Mouse (Mus musculus) lung, adult 10 weeks (tissue): Measurements from ENCODE around the gene Aifm1. TPM values are rescaled to one million over a fixed set of nuclear protein-coding genes. Genes with fewer than 3 reads are reported as not detected.

Source experiments
- polyA plus RNA-seq: library from polyadenylated mRNA; stranded (reverse); fragments of 350-450 nt; fragmentation: Illumina TruSeq; extraction: RNeasy Lipid Tissue Mini Kit (QIAGEN cat#74804); gene quantifications from one replicate; pipeline ENCODE4 v1.2.3, GENCODE M21; 2014; ENCODE audit warnings: low read depth, low replicate concordance; ENCODE audit not compliant: insufficient read depth

Gene Aifm1
- 17.2 TPM for polyA plus RNA-seq

GRCm38 (mm10) chrX:48513166-48513807 is at the start of gene Aifm1:
Gene Aifm1, minus strand, starts transcription at chrX:48513563.

GRCm38 (mm10) chrX:48518808-48519548 is 5.6 kb upstream of the Aifm1 start, which contains the start of gene Rab33a:
Gene Rab33a, plus strand, starts transcription at chrX:48519285.

GRCm38 (mm10) chrX:48462754-48463507 is 50.4 kb downstream of the Aifm1 start, which contains the start of gene Elf4:
Gene Elf4, minus strand, starts transcription at chrX:48463132.

Other genes starting within 250 kb of the Aifm1 start
- 1.5 TPM for gene Bcorl1, start 172.2 kb downstream of the Aifm1 start, polyA plus RNA-seq
- gene Elf4, start 50.4 kb downstream of the Aifm1 start, polyA plus RNA-seq = 6.3 TPM
- gene Rab33a, start 5.7 kb upstream of the Aifm1 start, polyA plus RNA-seq = 0.84 TPM
- gene Zfp280c, start 80.9 kb upstream of the Aifm1 start, polyA plus RNA-seq = 2.2 TPM
- gene Slc25a14, start 109.8 kb upstream of the Aifm1 start, polyA plus RNA-seq = 7.5 TPM
- not detected for gene Gpr119, start 160.9 kb upstream of the Aifm1 start, polyA plus RNA-seq
- 5.8 TPM for gene Rbmx2, start 181.4 kb upstream of the Aifm1 start, polyA plus RNA-seq